ENCODE assay signal across 25 mouse cellular contexts in the genomic region with DNA sequence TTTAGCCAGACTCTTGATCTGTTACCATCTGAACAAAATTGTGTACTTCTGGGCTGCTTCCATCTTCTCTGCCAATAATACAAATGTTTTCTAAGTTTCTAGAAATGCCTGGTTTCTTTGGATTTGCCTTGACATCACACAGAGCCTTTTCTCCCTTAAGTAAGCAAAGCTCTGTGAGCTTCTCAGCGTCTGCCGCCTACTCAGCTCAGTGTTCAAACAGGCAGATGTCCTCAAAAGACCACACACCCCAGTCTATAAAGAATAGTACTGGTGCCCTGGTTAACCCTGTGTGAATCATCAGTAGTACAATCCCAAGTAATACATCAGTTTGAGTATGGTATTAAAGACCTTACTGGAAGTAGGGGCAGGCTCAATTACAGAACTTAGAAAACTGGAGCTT.
DNase-seq lines count a peak whose midpoint lies in the region; ATAC-seq lines count a peak whose summit lies in the region.
"Had no signal": no experiment of that assay in that cellular context is flagged by ENCODE, and none has a peak within 500 bp of the region (broad histone marks: within the 10 kb centered on the region; RNA-seq: fewer than 3 reads in every experiment).

No protein-coding gene starts in this region.

- no peaks in the 10 kb centered on the region for H3K9me3 ChIP-seq in forebrain, embryonic 11.5 days (ENCODE audit: control insufficient read depth, low read length)
- H3K9me3 ChIP-seq: embryonic facial prominence, embryonic 10.5 days; embryonic facial prominence, embryonic 12.5 days; forebrain, embryonic 12.5 days had no signal

- H3K27ac ChIP-seq in forebrain, embryonic 11.5 days (ENCODE audit: low read depth, low read length) = no peak overlapping the region
- H3K27ac ChIP-seq: embryonic facial prominence, embryonic 10.5 days; embryonic facial prominence, embryonic 12.5 days; forebrain, embryonic 12.5 days had no signal

- H3K4me2 ChIP-seq in forebrain, embryonic 11.5 days (ENCODE audit: low read depth, low read length, severe bottlenecking) = no peak overlapping the region
- H3K4me2 ChIP-seq: embryonic facial prominence, embryonic 12.5 days; forebrain, embryonic 12.5 days had no signal

- H3K4me1 ChIP-seq in forebrain, embryonic 11.5 days (replicated peaks; ENCODE audit: control insufficient read depth, insufficient read depth, low read length) = no peaks in the 10 kb centered on the region
- H3K4me1 ChIP-seq: embryonic facial prominence, embryonic 10.5 days; embryonic facial prominence, embryonic 12.5 days; forebrain, embryonic 12.5 days had no signal

- H3K27me3 ChIP-seq in forebrain, embryonic 11.5 days (ENCODE audit: control insufficient read depth, insufficient read depth, low read length) = no peaks in the 10 kb centered on the region
- H3K27me3 ChIP-seq: CH12.LX; embryonic facial prominence, embryonic 12.5 days; forebrain, embryonic 12.5 days had no signal

- H3K4me3 ChIP-seq in forebrain, embryonic 11.5 days (ENCODE audit: low read depth, low read length) = no peak overlapping the region
- H3K4me3 ChIP-seq: embryonic facial prominence, embryonic 10.5 days; embryonic facial prominence, embryonic 12.5 days; forebrain, embryonic 12.5 days had no signal

- WGBS in forebrain, embryonic 11.5 days = 79% methylated on average over 2 of the region's 2 CpGs

- no peaks in the 10 kb centered on the region for H3K36me3 ChIP-seq in forebrain, embryonic 11.5 days (ENCODE audit: control insufficient read depth, insufficient read depth, low read length)
- H3K36me3 ChIP-seq: embryonic facial prominence, embryonic 10.5 days; embryonic facial prominence, embryonic 12.5 days; forebrain, embryonic 12.5 days; G1E had no signal

- no peak overlapping the region for H3K9ac ChIP-seq in forebrain, embryonic 11.5 days (ENCODE audit: low read length)
- H3K9ac ChIP-seq: embryonic facial prominence, embryonic 12.5 days; forebrain, embryonic 12.5 days had no signal

- DNase-seq in frontal cortex, postnatal 14 days (ENCODE audit: low spot score in 2 of 2) = no peak
- peak; percentile 28 for DNase-seq in right cerebral cortex, adult 18-20 months
- no peak for DNase-seq in right cerebral cortex, postnatal 14 days
- DNase-seq in forebrain, embryonic 11.5 days (ENCODE audit: low spot score) = no peak
- DNase-seq: adrenal gland, adult 8-10 months; adrenal gland, postnatal 14 days; adrenal gland, postnatal 36 days; B cell, adult 2 months; cerebellum, adult 11 months; cerebellum, adult 18-20 months; cerebellum, adult 8-10 months; cerebellum, adult 9-11 months; cerebellum, postnatal 14 days; cerebellum, postnatal 36 days had no signal

- ATAC-seq in frontal cortex, adult (ENCODE audit: low TSS enrichment) = peak; percentile 84
- ATAC-seq in forebrain, embryonic 11.5 days (replicated peaks; ENCODE audit: low FRiP score) = no peak
- ATAC-seq: activated CD4-positive, CD25-positive, alpha-beta regulatory T cell, adult 4 months; CD4-positive, CD25-positive, alpha-beta regulatory T cell, adult 4 months; forebrain, embryonic 14.5 days; forebrain, embryonic 16.5 days; Patski had no signal
